Mouse (Mus musculus): ENCODE data around the gene Gm5269. TPM values are rescaled to one million over a fixed set of nuclear protein-coding genes. Genes with fewer than 3 reads are reported as not detected.

Gene Gm5269
- polyA plus RNA-seq, 2 experiments = 0.25 TPM; not detected in 1

DNA sequence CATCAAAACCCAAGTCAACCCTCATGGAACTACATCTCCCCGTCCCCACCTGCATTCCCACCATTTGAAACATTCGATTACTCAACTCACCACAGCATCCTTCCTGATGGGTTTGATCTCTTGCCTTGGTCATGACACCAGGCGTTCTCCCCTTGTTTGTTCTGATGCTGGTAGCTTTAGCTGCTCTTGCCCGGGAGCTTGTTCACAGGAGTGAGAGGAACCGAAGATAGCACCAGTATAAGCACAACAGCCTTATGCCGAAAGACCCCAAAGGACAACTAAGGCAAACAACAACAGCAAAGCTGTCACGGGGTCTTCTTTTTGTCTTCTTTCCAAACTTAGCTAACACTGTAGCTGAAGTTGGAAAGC, 35.0 kb upstream of the Gm5269 start:
- Histone ChIP-seq H3K4me2 (ENCODE audit: low read depth) (peak overlapping the region; percentile 87), H3K27me3 (ENCODE audit: control insufficient read depth, insufficient read depth, low read length) (no peaks in the 10 kb centered on the region), H3K27ac (peak overlapping the region; percentile 71), H3K9ac (replicated peaks) (peak overlapping the region; percentile 96), H3K9me3 (ENCODE audit: control insufficient read depth, low read length) (no peaks in the 10 kb centered on the region), H3K4me1 (replicated peaks; ENCODE audit: control insufficient read depth in 2 of 2, insufficient read depth in 2 of 2, low read length in 1 of 2) (peaks cover 17 to 22% of the 10 kb centered on the region in 2 experiments), H3K4me3 (ENCODE audit: insufficient read depth in 1 of 2, low read depth in 2 of 2, low read length in 2 of 2) (peak overlapping the region; percentile 80 to 82), H3K36me3 (replicated peaks; ENCODE audit: control insufficient read depth, insufficient read depth, low read depth) (peaks cover 19% of the 10 kb centered on the region)
- DNase-seq (ENCODE audit: low read depth in 3 of 3, low spot score in 3 of 3) (no peak), ATAC-seq (ENCODE audit: insufficient read depth) (peak; percentile 35)
- WGBS (ENCODE audit: insufficient replicate concordance) = 3% methylated on average over 7 of the region's 7 CpGs
- TF ChIP-seq CTCF (IDR thresholded peaks at IDR 0.05; ENCODE audit: low read depth) (no peak), EP300 (IDR thresholded peaks at IDR 0.05; ENCODE audit: low read depth) (no peak)

DNA sequence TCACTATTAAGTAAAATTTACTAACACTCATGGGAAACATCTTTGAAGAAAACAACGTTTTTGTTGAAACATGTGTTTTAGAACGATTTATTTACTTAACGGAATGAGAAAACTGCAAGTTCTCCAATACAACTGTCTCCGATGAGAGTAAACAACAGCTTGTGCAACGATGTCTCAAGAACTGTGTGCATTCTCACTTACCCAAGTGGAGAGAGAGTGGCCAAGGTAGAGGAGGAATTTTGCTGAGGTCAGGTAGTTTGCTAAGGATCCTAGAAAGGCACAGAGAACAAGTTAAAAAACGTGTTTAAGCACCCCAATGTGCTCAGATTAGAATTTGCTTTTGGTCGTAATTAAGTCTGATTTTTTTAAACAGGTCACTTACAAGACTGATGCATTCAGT, 34.4 kb upstream of the Gm5269 start:
- H3K9ac ChIP-seq (replicated peaks) = peak overlapping the region; percentile 96
- H3K4me1 ChIP-seq (replicated peaks; ENCODE audit: control insufficient read depth in 2 of 2, insufficient read depth in 2 of 2, low read length in 1 of 2) = peaks cover 17 to 22% of the 10 kb centered on the region in 2 experiments
- H3K4me2 ChIP-seq (ENCODE audit: low read depth) = peak overlapping the region; percentile 87
- H3K27me3 ChIP-seq (ENCODE audit: control insufficient read depth, insufficient read depth, low read length) = no peaks in the 10 kb centered on the region
- 54% methylated on average over 7 of the region's 7 CpGs for WGBS (ENCODE audit: insufficient replicate concordance)
- peak overlapping the region; percentile 19 for H3K27ac ChIP-seq
- H3K36me3 ChIP-seq (replicated peaks; ENCODE audit: control insufficient read depth, insufficient read depth, low read depth) = peaks cover 24% of the 10 kb centered on the region
- TF ChIP-seq CTCF (IDR thresholded peaks at IDR 0.05; ENCODE audit: low read depth) (no peak), EP300 (IDR thresholded peaks at IDR 0.05; ENCODE audit: low read depth) (no peak)
- H3K9me3 ChIP-seq (ENCODE audit: control insufficient read depth, low read length) = no peaks in the 10 kb centered on the region
- ATAC-seq (ENCODE audit: insufficient read depth) (no peak), DNase-seq (ENCODE audit: low read depth in 3 of 3, low spot score in 3 of 3) (no peak)
- H3K4me3 ChIP-seq (ENCODE audit: insufficient read depth in 1 of 2, low read depth in 2 of 2, low read length in 2 of 2) = peak overlapping the region; percentile 80 to 82

GRCm38 (mm10) chr1:45923306-45923705, 33.2 kb upstream of the Gm5269 start:
- Histone ChIP-seq H3K4me1 (replicated peaks; ENCODE audit: control insufficient read depth in 2 of 2, insufficient read depth in 2 of 2, low read length in 1 of 2) (peaks cover 17 to 22% of the 10 kb centered on the region in 2 experiments), H3K4me3 (ENCODE audit: insufficient read depth in 1 of 2, low read depth in 2 of 2, low read length in 2 of 2) (peak overlapping the region in 1 of 2 experiments; percentile 82; a peak in 1 of 4 replicates), H3K9me3 (ENCODE audit: control insufficient read depth, low read length) (no peaks in the 10 kb centered on the region), H3K4me2 (ENCODE audit: low read depth) (peak overlapping the region; percentile 87), H3K9ac (replicated peaks) (no peak overlapping the region), H3K27ac (no peak overlapping the region), H3K27me3 (ENCODE audit: control insufficient read depth, insufficient read depth, low read length) (no peaks in the 10 kb centered on the region), H3K36me3 (replicated peaks; ENCODE audit: control insufficient read depth, insufficient read depth, low read depth) (peaks cover 34% of the 10 kb centered on the region)
- no peak for TF ChIP-seq CTCF (IDR thresholded peaks at IDR 0.05; ENCODE audit: low read depth)
- no peak for TF ChIP-seq EP300 (IDR thresholded peaks at IDR 0.05; ENCODE audit: low read depth)
- no peak for DNase-seq (ENCODE audit: low read depth in 3 of 3, low spot score in 3 of 3)
- 69% methylated on average over 4 of the region's 4 CpGs for WGBS (ENCODE audit: insufficient replicate concordance)
- ATAC-seq (ENCODE audit: insufficient read depth) = no peak

DNA sequence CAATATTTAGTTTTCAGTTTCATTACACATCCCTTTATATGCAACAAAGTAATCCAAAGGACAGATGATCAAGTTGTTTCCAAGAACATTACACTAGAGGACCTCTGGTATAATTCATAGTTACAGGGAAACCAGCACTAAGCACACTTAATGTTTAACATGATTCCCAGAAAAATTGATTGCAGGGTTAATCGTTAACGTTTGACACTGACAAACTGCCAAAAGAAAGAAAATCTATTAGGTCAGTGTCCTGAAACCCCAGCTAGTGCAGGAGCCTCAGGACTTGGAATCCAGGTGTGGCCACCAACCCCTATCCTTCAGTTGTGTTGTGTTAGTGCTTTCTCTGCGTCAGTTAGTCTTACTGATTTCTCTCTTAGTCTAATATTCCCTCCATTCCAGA, 30.6 kb upstream of the Gm5269 start:
- H3K27ac ChIP-seq = no peak overlapping the region
- H3K9me3 ChIP-seq (ENCODE audit: control insufficient read depth, low read length) = no peaks in the 10 kb centered on the region
- H3K4me2 ChIP-seq (ENCODE audit: low read depth) = peak overlapping the region; percentile 7; the same call in 1 of the 2 replicates
- TF ChIP-seq EP300 (IDR thresholded peaks at IDR 0.05; ENCODE audit: low read depth) = no peak
- no peak overlapping the region for H3K9ac ChIP-seq (replicated peaks)
- peaks cover 4 to 10% of the 10 kb centered on the region in 2 experiments; a peak in 3 of 4 replicates for H3K4me1 ChIP-seq (replicated peaks; ENCODE audit: control insufficient read depth in 2 of 2, insufficient read depth in 2 of 2, low read length in 1 of 2)
- no peak for DNase-seq (ENCODE audit: low read depth in 3 of 3, low spot score in 3 of 3)
- no peak for ATAC-seq (ENCODE audit: insufficient read depth)
- no peak overlapping the region for H3K4me3 ChIP-seq (ENCODE audit: insufficient read depth in 1 of 2, low read depth in 2 of 2, low read length in 2 of 2)
- 81% methylated on average over 3 of the region's 3 CpGs for WGBS (ENCODE audit: insufficient replicate concordance)
- H3K27me3 ChIP-seq (ENCODE audit: control insufficient read depth, insufficient read depth, low read length) = no peaks in the 10 kb centered on the region
- peaks cover 53% of the 10 kb centered on the region for H3K36me3 ChIP-seq (replicated peaks; ENCODE audit: control insufficient read depth, insufficient read depth, low read depth)

GRCm38 (mm10) chr1:45919752-45920151, 29.7 kb upstream of the Gm5269 start:
- Histone ChIP-seq H3K9me3 (ENCODE audit: control insufficient read depth, low read length) (no peaks in the 10 kb centered on the region), H3K9ac (replicated peaks) (no peak overlapping the region), H3K4me2 (ENCODE audit: low read depth) (no peak overlapping the region), H3K4me3 (ENCODE audit: insufficient read depth in 1 of 2, low read depth in 2 of 2, low read length in 2 of 2) (no peak overlapping the region), H3K4me1 (replicated peaks; ENCODE audit: control insufficient read depth in 2 of 2, insufficient read depth in 2 of 2, low read length in 1 of 2) (peaks cover 4 to 10% of the 10 kb centered on the region in 2 experiments; a peak in 3 of 4 replicates), H3K36me3 (replicated peaks; ENCODE audit: control insufficient read depth, insufficient read depth, low read depth) (peaks cover 57% of the 10 kb centered on the region), H3K27ac (no peak overlapping the region), H3K27me3 (ENCODE audit: control insufficient read depth, insufficient read depth, low read length) (no peaks in the 10 kb centered on the region)
- no peak for TF ChIP-seq CTCF (IDR thresholded peaks at IDR 0.05; ENCODE audit: low read depth)
- TF ChIP-seq EP300 (IDR thresholded peaks at IDR 0.05; ENCODE audit: low read depth) = no peak
- 94% methylated on average over 1 of the region's 1 CpGs for WGBS (ENCODE audit: insufficient replicate concordance)
- ATAC-seq (ENCODE audit: insufficient read depth) (no peak), DNase-seq (ENCODE audit: low read depth in 3 of 3, low spot score in 3 of 3) (no peak)

Data from liver, embryonic 14.5 days (tissue).